Mouse (Mus musculus) inflammation-experienced regulatory T-cells, adult 6 months (primary cell): Measurements from ENCODE around the gene Asb4. TPM values are rescaled to one million over a fixed set of nuclear protein-coding genes. Genes with fewer than 3 reads are reported as not detected.

Experiments
- ATAC-seq: one replicate; pipeline ENCODE4 v1.8.0; 2017
- polyA plus RNA-seq, 3 experiments: library from polyadenylated mRNA; unstranded; fragments of 100-300 nt; shearing (Covaris generic); gene quantifications; one replicate each; pipeline ENCODE4 v1.2.1; 2017

Asb4 gene
- polyA plus RNA-seq, 3 experiments from 2014 or later = 0.21 to 0.22 TPM; not detected in 1

GRCm38 (mm10) chr6:5394971-5395370, 11.8 kb downstream of the Asb4 start:
- no peak for ATAC-seq

DNA sequence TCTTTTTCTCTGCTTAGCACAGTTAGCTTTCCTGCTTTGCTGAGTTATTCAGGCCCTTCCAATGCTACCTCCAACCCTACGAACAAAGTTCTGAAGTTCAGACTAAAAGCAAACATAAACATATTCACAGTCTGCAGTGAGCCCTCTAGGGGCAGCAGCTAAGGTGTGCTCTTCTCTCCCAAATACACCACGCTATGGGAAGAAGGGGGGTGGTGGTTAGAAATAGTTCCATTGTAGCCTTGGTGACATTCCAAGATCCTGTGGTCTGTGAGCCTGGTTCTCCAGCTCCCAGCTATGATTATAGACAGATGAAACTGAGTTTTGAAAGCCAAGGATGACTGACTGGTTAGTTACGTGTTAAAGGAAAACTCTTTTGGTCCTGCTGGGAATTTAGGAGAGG, 13.6 kb downstream of the Asb4 start:
- ATAC-seq = no peak

GRCm38 (mm10) chr6:5401394-5401793, 18.2 kb downstream of the Asb4 start:
- no peak for ATAC-seq

DNA sequence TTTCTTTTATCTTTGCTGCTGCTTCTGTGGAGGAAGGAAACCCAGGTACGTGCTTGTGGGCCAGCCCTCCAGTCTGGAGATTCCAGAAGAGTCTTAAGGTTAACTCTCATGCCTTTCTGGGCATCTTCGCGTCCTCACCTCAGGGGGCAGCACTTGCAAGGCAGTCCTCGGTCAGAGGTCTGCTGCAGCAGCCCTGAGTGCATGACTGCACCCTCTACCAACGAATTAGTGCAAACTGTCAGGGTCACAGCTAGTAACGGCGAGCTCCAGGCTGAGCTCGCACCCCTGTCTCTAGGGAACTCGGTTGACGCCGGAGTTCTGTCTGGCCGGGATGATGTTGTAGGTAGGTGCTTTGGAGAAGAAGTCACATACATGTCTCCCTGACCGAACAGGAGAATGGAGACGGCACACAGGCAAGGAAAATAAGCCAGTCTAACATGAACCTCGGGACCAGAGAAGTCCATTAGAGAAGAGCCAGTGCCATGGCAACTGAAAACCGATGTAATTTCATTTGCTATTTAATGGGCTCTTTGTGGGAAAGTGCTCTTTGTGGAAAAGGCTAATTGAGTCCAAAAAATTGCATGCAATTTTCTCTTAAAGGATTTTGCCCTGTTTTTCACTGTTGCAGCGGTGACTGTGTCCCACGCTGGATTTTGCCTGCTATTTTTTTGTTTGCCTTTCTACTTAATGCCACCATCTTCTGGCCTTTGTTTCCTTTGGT, 20.1 kb downstream of the Asb4 start:
- ATAC-seq = no peak

- ATAC-seq = no peak
These were observed 20.8 kb downstream of the Asb4 start for GRCm38 (mm10) chr6:5404016-5404415.

DNA sequence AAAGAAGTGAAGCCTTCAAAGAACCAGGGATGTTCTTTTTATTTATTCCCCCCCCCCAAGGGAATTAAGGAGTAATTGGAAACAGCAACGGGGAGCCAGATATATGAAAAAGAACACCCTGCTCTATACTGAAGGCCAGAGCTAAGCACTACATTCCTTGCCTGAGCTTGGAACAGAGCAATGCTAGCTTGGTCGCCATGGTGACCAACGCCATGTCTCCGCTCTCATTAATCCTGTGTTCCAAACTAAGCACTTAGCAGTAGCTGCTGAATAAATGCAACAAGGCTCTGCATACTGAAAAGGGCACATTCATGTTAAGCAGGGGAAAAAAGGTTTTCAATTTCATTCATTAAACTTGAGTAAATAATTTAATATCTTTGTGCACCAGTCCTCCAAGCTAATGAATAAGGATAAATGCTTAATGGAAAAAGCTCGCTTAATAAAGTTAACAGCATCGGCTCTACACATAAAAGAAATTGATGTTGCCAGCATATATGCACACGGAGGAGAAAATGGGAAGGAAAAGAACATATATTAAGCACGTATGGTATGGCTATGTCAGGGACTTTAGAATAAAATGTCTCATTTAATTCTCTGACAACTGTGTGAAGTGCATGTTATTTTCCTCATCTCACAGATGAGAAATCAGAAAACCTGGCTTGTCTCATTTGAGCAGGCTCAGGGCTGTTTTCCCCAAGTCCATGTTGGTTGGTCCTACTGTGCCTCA, 25.4 kb downstream of the Asb4 start:
- ATAC-seq = no peak

- no peak for ATAC-seq
These were observed 26.5 kb downstream of the Asb4 start for GRCm38 (mm10) chr6:5409676-5410075.

GRCm38 (mm10) chr6:5410697-5411391, 27.7 kb downstream of the Asb4 start:
- no peak for ATAC-seq

- ATAC-seq = no peak
These were observed 30.1 kb downstream of the Asb4 start for GRCm38 (mm10) chr6:5413282-5413681.

DNA sequence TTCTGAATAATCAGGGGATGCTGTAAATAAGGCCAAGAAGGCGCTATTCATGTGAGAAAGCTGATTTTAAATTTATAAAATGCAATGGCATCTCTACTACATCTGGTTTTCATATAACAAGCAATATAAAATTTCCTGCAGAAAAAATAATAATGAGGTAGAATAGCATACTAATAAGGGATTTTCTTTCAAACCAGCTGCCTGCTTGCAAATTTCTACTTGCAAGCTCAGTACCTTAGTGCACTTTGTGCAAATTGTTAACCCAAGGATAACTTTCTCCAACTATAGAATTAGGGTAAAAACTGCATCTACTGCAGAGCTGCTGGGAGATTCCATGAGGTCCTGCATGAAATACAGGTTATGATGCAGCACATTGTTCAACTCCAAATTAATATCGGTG, 38.3 kb downstream of the Asb4 start:
- no peak for ATAC-seq

- no peak for ATAC-seq
These were observed 39.2 kb downstream of the Asb4 start for GRCm38 (mm10) chr6:5422386-5422785.

DNA sequence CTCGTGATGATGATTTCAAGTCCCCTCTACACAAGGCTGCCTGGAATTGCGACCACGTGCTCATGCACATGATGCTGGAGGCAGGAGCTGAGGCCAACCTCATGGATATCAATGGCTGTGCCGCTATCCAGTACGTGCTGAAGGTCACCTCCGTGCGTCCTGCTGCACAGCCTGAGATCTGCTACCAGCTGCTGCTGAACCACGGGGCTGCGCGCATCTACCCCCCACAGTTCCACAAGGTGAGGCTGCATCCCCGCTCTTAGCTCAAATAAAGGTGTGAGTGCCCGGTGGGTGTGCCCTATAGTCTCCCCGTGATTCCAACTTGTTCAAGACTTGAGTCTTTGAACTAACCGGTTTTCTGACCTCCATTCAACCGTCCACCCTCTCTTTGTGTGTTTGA, 40.4 kb downstream of the Asb4 start:
- ATAC-seq = no peak

- ATAC-seq = no peak
These were observed 43.8 kb downstream of the Asb4 start for GRCm38 (mm10) chr6:5427033-5427432.

- ATAC-seq = no peak
These were observed 46.4 kb downstream of the Asb4 start for GRCm38 (mm10) chr6:5429562-5429961.

DNA sequence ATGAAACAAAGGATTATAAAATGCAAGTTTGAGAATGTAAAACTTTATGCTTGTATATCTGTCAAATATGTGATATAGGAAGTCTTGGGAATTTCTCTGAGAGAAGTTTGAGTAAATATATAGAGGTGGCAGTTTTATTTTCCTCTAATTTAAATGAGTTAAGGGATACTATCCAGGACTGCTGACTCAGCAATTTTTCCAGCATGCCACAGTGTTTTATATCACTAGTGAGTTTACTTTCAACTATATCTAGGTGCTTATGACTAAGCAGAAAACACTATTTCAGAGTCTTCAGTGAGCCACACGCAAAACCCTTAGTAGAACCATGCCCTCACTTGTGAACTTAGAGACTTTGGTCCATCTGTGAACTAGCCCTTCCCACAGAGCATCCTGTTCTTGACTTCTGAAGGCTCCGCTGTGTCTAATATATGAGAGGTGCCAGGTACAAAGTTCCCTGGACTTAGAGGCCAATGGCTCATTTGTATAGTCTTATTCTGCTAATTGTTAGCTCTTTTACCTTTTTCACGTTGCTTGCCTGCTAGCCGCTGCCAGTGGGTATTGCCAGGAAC, 46.9 kb downstream of the Asb4 start:
- no peak for ATAC-seq

GRCm38 (mm10) chr6:5433887-5434286, 50.7 kb downstream of the Asb4 start:
- ATAC-seq = no peak

DNA sequence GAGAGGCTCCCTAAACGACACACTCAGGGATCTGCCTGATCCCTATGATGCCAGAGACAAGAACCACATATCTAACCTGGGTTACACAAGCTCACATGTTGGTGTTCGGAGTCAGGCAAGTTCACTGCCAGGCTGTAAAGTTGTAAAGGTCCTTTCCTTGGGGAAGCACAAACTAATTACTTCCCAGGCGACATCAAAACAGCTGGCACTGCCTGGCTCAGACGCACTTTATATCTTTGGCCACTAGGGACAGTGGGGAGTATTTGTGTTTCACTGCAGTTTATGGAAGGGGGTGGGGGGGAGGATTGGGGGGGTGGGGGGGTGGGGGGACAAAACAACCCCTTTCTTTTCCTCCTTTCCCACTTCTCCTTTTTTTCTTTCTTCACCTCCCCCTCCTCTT, 54.6 kb downstream of the Asb4 start:
- ATAC-seq = no peak

DNA sequence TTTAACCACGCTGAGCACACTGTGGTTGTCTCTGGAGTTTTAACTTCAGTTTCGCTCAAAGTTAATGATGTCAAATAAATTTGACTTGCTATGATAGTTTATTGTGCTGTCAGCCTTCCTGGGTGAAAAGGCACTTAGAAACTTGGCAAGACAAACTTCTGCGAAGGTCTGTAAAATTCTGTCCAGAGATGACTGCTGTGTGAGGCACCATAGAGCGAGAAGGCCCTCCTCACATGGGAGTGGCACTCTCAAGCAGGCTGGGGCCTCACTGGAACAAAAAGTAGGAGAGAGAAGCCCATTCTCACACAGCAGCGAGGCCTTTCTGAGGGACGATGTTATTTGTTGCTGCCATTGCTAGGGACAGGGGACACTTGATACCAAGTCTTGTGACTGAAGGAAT, 58.0 kb downstream of the Asb4 start:
- ATAC-seq = no peak

GRCm38 (mm10) chr6:5442316-5443085, 59.3 kb downstream of the Asb4 start:
- ATAC-seq = no peak

GRCm38 (mm10) chr6:5443104-5443863, 60.1 kb downstream of the Asb4 start:
- ATAC-seq = no peak

DNA sequence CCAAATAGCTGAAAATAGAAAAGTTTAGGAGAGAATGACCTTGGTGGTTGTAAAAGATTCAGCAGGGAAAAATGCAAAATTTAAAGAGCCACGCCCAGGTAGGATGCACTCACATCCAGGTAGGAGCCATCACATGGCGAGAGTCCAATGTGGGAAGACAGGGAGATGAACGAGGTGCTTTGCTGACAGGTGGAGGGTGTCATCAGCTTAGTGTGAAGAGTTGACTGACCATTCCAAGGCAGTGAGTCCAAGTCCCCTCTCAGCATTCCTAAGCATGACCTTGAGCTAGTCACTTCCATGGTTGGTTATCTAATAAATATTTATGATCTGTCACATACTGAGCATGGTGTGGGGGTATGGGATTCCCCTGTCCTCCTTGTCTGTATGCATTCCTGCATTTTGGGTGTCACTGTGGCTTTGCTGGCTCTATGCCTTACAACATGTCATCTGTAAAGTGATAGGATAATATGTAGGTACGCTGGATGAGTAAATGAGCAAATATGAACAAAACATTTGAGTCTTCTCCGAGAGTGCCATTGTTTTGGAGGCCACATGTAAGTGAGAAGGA, 61.2 kb downstream of the Asb4 start:
- no peak for ATAC-seq
